Mouse (Mus musculus) forebrain, embryonic 12.5 days (tissue): ENCODE data around the gene Dcbld1. TPM values are rescaled to one million over a fixed set of nuclear protein-coding genes. Genes with fewer than 3 reads are reported as not detected.
"Not testable (repeated sequence)": the region's sequence is repeated elsewhere in the genome, so short reads cannot be mapped to it uniquely, and the experiment has no call there.

ENCODE experiments used
- ATAC-seq: fragments of 200-750 bp; cut with Nextera tagmentation; 2 replicates; pipeline ENCODE4 v1.8.0; 2017; ENCODE audit warnings: moderate TSS enrichment; ENCODE audit not compliant: low FRiP score
- H3K27ac ChIP-seq: fragments of 300-500 bp; sonication (generic); 2 replicates; pipeline ENCODE4 v1.5.1; 2016; ENCODE audit warnings: mild to moderate bottlenecking
- H3K27me3 ChIP-seq: fragments of 300-500 bp; sonication (generic); 2 replicates; pipeline ENCODE4 v1.6.1; 2016; ENCODE audit warnings: mild to moderate bottlenecking
- H3K36me3 ChIP-seq: fragments of 300-500 bp; sonication (generic); replicated peaks from 2 replicates; pipeline ENCODE4 v1.6.1; 2016; ENCODE audit warnings: mild to moderate bottlenecking
- H3K4me1 ChIP-seq: fragments of 300-500 bp; sonication (generic); 2 replicates; pipeline ENCODE4 v1.6.1; 2016
- H3K4me2 ChIP-seq: fragments of 300-500 bp; sonication (generic); 2 replicates; pipeline ENCODE4 v1.6.1; 2016; ENCODE audit warnings: mild to moderate bottlenecking, moderate library complexity
- H3K4me3 ChIP-seq: fragments of 300-500 bp; sonication (generic); replicated peaks from 2 replicates; pipeline ENCODE4 v1.5.1; 2016; ENCODE audit warnings: mild to moderate bottlenecking
- H3K9ac ChIP-seq: fragments of 300-500 bp; sonication (generic); 2 replicates; pipeline ENCODE4 v1.6.1; 2016; ENCODE audit warnings: mild to moderate bottlenecking
- H3K9me3 ChIP-seq: fragments of 300-500 bp; sonication (generic); 2 replicates; pipeline ENCODE4 v1.6.1; 2016
- WGBS: fragments of 180-500 bp; shearing (Covaris S2); methylation state at CpG from one replicate; pipeline ENCODE4 v1.1.7; 2016; 5-methylcytosine and 5-hydroxymethylcytosine counted together
- polyA plus RNA-seq: library from polyadenylated mRNA; unstranded; fragments of >200 nt; fragmentation: Nextera tagmentation; extraction: Ambion mirVana; gene quantifications from 2 replicates; pipeline ENCODE4 v1.2.1, GENCODE M21; 2016

Dcbld1 gene
- polyA plus RNA-seq, 1 experiment from 2014 or later: 24.5 TPM

DNA sequence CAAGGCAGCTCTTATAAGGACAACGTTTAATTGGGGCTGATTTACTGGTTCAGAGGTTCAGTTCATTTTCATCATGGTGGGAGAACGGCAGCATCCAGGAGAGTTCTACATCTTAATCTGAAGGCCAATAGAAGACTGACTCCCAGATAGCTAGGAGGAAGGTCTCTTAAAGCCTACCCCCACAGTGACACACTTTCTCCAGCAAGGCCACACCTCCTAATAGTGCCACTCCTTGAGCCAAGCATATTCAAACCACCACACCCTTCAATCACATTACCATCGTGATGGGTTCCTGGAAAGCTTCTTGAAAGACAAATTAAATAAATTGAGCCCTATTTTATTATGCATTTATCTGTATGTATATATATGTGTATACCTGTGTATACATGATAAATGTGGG lies 55.8 kb downstream of the Dcbld1 start:
- Histone ChIP-seq H3K4me3 (no peak overlapping the region), H3K4me1 (peaks cover 4% of the 10 kb centered on the region; the same call in 1 of the 2 replicates), H3K27me3 (no peaks in the 10 kb centered on the region), H3K27ac (no peak overlapping the region), H3K36me3 (no peaks in the 10 kb centered on the region), H3K4me2 (no peak overlapping the region), H3K9ac (no peak overlapping the region), H3K9me3 (no peaks in the 10 kb centered on the region)
- 90% methylated on average over 3 of the region's 3 CpGs for WGBS
- ATAC-seq: no peak

GRCm38 (mm10) chr10:52292391-52292790 lies 59.0 kb downstream of the Dcbld1 start:
- H3K36me3 ChIP-seq: not testable (repeated sequence)
- WGBS: 63% methylated on average over 1 of the region's 1 CpGs

GRCm38 (mm10) chr10:52293921-52294577 lies 60.6 kb downstream of the Dcbld1 start:
- H3K4me2 ChIP-seq: no peak overlapping the region
- no peak overlapping the region for H3K4me3 ChIP-seq
- no peak for ATAC-seq
- 88% methylated on average over 4 of the region's 4 CpGs for WGBS
- no peaks in the 10 kb centered on the region for H3K27me3 ChIP-seq
- H3K27ac ChIP-seq: no peak overlapping the region
- H3K4me1 ChIP-seq: no peaks in the 10 kb centered on the region
- H3K36me3 ChIP-seq: no peaks in the 10 kb centered on the region
- H3K9me3 ChIP-seq: no peaks in the 10 kb centered on the region
- no peak overlapping the region for H3K9ac ChIP-seq

More at GRCm38 (mm10) chr10:52292391-52292790, 59.0 kb downstream of the Dcbld1 start:
- not testable (repeated sequence) for H3K4me2 ChIP-seq, ATAC-seq, H3K27ac ChIP-seq, H3K27me3 ChIP-seq, H3K4me3 ChIP-seq, H3K9ac ChIP-seq, H3K9me3 ChIP-seq, H3K4me1 ChIP-seq

DNA sequence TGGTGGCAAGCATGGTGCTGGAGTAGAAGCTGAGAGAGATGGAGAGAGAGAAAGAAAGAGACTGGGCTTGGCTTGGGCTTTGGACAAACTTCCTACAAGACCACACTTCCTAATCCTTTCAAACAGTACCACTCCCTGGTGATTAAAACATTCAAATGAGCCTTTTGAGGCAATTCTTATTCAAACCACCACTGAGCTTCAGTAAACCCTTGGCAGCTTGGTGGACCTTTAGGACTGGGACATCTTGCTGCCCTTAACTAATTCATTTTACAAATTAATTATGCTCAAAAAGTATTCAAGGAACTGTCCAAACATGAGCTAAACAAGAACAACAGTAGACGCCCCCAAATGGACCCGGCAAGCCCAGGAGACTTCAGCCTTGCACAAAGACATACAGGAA lies 62.5 kb downstream of the Dcbld1 start:
- no peak overlapping the region for H3K9ac ChIP-seq
- H3K9me3 ChIP-seq: no peaks in the 10 kb centered on the region
- H3K27ac ChIP-seq: no peak overlapping the region
- no peak overlapping the region for H3K4me2 ChIP-seq
- H3K4me3 ChIP-seq: no peak overlapping the region
- no peaks in the 10 kb centered on the region for H3K27me3 ChIP-seq
- H3K4me1 ChIP-seq: no peaks in the 10 kb centered on the region
- ATAC-seq: no peak
- H3K36me3 ChIP-seq: no peaks in the 10 kb centered on the region
- 54% methylated on average over 2 of the region's 2 CpGs for WGBS

DNA sequence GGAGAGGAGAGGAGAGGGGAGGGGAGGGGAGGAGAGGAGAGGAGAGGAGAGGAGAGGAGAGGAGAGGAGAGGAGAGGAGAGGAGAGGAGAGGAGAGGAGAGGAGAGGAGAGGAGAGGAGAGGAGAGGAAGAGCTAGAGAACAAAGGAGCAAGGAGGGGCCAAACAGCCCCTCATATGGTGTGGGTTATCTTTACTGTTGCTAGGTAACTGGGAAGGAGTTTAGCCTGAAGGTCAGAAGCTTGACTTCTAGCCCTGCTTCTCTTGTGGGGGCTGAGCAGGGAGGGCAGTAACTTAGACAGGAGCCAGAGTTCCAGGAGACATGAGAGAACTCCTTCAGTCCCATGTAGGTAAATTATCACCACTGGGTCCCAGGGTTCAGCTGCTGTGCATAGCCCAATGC lies 65.1 kb downstream of the Dcbld1 start:
- not testable (repeated sequence) for H3K9me3 ChIP-seq, H3K9ac ChIP-seq, H3K36me3 ChIP-seq, H3K27me3 ChIP-seq, ATAC-seq, H3K4me2 ChIP-seq, H3K4me3 ChIP-seq, H3K27ac ChIP-seq, H3K4me1 ChIP-seq

DNA sequence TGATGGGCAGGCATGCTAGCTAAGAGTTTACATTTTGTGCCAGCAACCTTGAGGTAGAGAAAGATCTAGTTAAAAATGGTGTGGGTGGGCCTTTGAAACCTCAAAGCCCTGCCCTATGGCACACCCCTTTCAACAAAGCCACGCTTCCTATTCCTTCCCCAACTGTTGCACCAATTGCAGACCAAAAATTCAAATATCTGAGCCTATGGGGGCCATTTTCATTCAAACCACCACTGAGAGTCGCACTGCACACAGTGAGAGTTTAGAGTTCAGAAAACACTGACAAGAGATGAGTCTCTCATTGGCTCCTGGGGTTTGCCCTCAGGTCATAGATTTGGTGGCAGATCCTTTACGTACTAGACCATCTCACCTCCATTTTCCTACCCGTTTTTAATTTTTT lies 68.3 kb downstream of the Dcbld1 start:
- WGBS: 98% methylated on average over 4 of the region's 4 CpGs
- no peak for ATAC-seq
- Histone ChIP-seq H3K4me3 (no peak overlapping the region), H3K9ac (no peak overlapping the region), H3K4me2 (no peak overlapping the region), H3K27ac (no peak overlapping the region), H3K4me1 (no peaks in the 10 kb centered on the region), H3K27me3 (no peaks in the 10 kb centered on the region), H3K36me3 (no peaks in the 10 kb centered on the region; the same call in 1 of the 2 replicates), H3K9me3 (no peaks in the 10 kb centered on the region)

GRCm38 (mm10) chr10:52302271-52302670 lies 68.9 kb downstream of the Dcbld1 start:
- Histone ChIP-seq H3K27me3 (no peaks in the 10 kb centered on the region), H3K4me3 (no peak overlapping the region), H3K36me3 (no peaks in the 10 kb centered on the region; the same call in 1 of the 2 replicates), H3K9me3 (no peaks in the 10 kb centered on the region), H3K4me2 (no peak overlapping the region), H3K4me1 (no peaks in the 10 kb centered on the region), H3K27ac (no peak overlapping the region), H3K9ac (no peak overlapping the region)
- ATAC-seq: no peak

GRCm38 (mm10) chr10:52304574-52304973 lies 71.2 kb downstream of the Dcbld1 start:
- 78% methylated on average over 7 of the region's 7 CpGs for WGBS
- no peak overlapping the region for H3K27ac ChIP-seq
- no peak for ATAC-seq
- H3K9me3 ChIP-seq: no peaks in the 10 kb centered on the region
- no peaks in the 10 kb centered on the region; the same call in 1 of the 2 replicates for H3K36me3 ChIP-seq
- no peaks in the 10 kb centered on the region for H3K4me1 ChIP-seq
- H3K4me3 ChIP-seq: no peak overlapping the region
- no peak overlapping the region for H3K4me2 ChIP-seq
- H3K27me3 ChIP-seq: no peaks in the 10 kb centered on the region
- no peak overlapping the region for H3K9ac ChIP-seq

- H3K9ac ChIP-seq: no peak overlapping the region
- peaks cover 22% of the 10 kb centered on the region for H3K36me3 ChIP-seq
- ATAC-seq: no peak
- no peak overlapping the region for H3K4me3 ChIP-seq
- 84% methylated on average over 8 of the region's 8 CpGs for WGBS
- H3K4me2 ChIP-seq: no peak overlapping the region
- no peak overlapping the region for H3K27ac ChIP-seq
- H3K9me3 ChIP-seq: no peaks in the 10 kb centered on the region
- H3K27me3 ChIP-seq: no peaks in the 10 kb centered on the region
- no peaks in the 10 kb centered on the region for H3K4me1 ChIP-seq
These were observed 75.8 kb downstream of the Dcbld1 start for GRCm38 (mm10) chr10:52309196-52309595.

GRCm38 (mm10) chr10:52319506-52320286 lies 86.3 kb downstream of the Dcbld1 start:
- no peaks in the 10 kb centered on the region for H3K27me3 ChIP-seq
- ATAC-seq: no peak
- H3K9ac ChIP-seq: no peak overlapping the region
- H3K27ac ChIP-seq: no peak overlapping the region
- no peak overlapping the region for H3K4me3 ChIP-seq
- no peaks in the 10 kb centered on the region for H3K4me1 ChIP-seq
- H3K9me3 ChIP-seq: no peaks in the 10 kb centered on the region
- WGBS: 93% methylated on average over 28 of the region's 28 CpGs
- no peak overlapping the region for H3K4me2 ChIP-seq
- H3K36me3 ChIP-seq: peaks cover 38% of the 10 kb centered on the region

DNA sequence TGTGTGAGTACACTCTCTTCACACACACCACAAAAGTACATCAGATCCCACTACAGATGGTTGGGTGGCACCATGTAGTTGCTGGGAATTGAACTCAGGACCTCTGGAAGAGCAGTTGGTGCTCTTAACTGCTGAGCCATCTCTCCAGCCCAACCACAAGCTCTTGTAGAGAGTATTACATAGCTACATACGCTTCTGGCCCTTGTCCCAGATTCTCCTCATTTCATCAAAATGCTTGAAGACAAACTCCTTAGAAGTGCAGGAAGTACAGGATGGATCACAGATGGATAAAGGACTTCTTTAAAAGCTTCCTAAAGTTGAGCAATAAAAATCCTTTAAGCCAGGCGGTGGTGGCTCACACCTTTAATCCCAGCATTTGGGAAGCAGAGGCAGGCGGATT lies 88.5 kb downstream of the Dcbld1 start:
- Histone ChIP-seq H3K4me1 (no peaks in the 10 kb centered on the region), H3K9ac (no peak overlapping the region), H3K4me3 (no peak overlapping the region), H3K27me3 (no peaks in the 10 kb centered on the region), H3K36me3 (peaks cover 30% of the 10 kb centered on the region), H3K27ac (no peak overlapping the region), H3K4me2 (no peak overlapping the region), H3K9me3 (no peaks in the 10 kb centered on the region)
- 87% methylated on average over 3 of the region's 3 CpGs for WGBS
- no peak for ATAC-seq

- ATAC-seq: no peak
- Histone ChIP-seq H3K4me1 (no peaks in the 10 kb centered on the region), H3K27ac (no peak overlapping the region), H3K4me2 (no peak overlapping the region), H3K36me3 (peaks cover 5% of the 10 kb centered on the region; the same call in 1 of the 2 replicates), H3K9ac (no peak overlapping the region), H3K27me3 (no peaks in the 10 kb centered on the region), H3K4me3 (no peak overlapping the region), H3K9me3 (no peaks in the 10 kb centered on the region)
- WGBS: 0% methylated on average over 1 of the region's 1 CpGs
These were observed 97.6 kb downstream of the Dcbld1 start for GRCm38 (mm10) chr10:52331007-52331406.

DNA sequence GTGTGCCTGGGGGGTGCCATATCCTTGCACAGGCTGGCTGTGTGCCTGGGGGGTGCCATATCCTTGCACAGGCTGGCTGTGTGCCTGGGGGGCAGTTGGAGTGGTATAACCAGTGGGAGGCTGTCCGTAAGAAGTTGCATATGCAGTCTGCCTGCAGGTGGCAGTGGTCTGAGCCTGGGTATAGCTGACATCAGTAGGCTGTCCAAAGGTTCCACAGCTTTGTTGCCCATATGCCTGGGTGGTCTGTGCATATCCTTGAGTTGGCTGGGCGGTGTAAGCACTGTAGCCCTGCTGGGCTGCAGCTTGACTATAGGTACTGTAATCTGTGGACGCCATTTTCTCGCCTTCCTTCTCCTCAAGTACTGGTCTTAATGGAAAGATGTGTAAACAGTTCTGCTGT lies 109.9 kb downstream of the Dcbld1 start:
- not testable (repeated sequence) for H3K27ac ChIP-seq, H3K27me3 ChIP-seq, H3K4me3 ChIP-seq, H3K9me3 ChIP-seq, H3K9ac ChIP-seq, ATAC-seq, H3K4me1 ChIP-seq, H3K4me2 ChIP-seq
- 90% methylated on average over 4 of the region's 4 CpGs for WGBS
- H3K36me3 ChIP-seq: peaks cover 60% of the 10 kb centered on the region
